Mouse (Mus musculus) macrophage (primary cell): ENCODE data around the gene Tmem131l. TPM values are rescaled to one million over a fixed set of nuclear protein-coding genes. Genes with fewer than 3 reads are reported as not detected.

ENCODE experiments used
- H3K27ac ChIP-seq: fragments of 350-480 bp; formaldehyde crosslinking; 2 replicates; pipeline ENCODE4 v1.9.0; 2021
- H3K36me3 ChIP-seq: fragments of 350-480 bp; formaldehyde crosslinking; 2 replicates; pipeline ENCODE4 v1.9.0; 2021; ENCODE audit errors: inconsistent target
- H3K4me3 ChIP-seq: fragments of 350-480 bp; formaldehyde crosslinking; 2 replicates; pipeline ENCODE4 v1.9.0; 2021; ENCODE audit errors: inconsistent target
- H3K79me2 ChIP-seq: fragments of 350-480 bp; formaldehyde crosslinking; 2 replicates; pipeline ENCODE4 v1.9.0; 2021; ENCODE audit errors: inconsistent target
- WGBS: methylation state at CpG from one replicate; pipeline ENCODE4 v1.1.7; 2026; ENCODE audit warnings: inconsistent platforms; ENCODE audit not compliant: missing documents; 5-methylcytosine and 5-hydroxymethylcytosine counted together
- polyA plus RNA-seq: library from polyadenylated mRNA; stranded (reverse); fragments of 250-400 nt; gene quantifications from 3 replicates; pipeline ENCODE4 v1.2.4, GENCODE M21; 2018; ENCODE audit warnings: inconsistent platforms

Tmem131l gene
- polyA plus RNA-seq, 1 experiment from 2014 or later = 12.6 TPM

DNA sequence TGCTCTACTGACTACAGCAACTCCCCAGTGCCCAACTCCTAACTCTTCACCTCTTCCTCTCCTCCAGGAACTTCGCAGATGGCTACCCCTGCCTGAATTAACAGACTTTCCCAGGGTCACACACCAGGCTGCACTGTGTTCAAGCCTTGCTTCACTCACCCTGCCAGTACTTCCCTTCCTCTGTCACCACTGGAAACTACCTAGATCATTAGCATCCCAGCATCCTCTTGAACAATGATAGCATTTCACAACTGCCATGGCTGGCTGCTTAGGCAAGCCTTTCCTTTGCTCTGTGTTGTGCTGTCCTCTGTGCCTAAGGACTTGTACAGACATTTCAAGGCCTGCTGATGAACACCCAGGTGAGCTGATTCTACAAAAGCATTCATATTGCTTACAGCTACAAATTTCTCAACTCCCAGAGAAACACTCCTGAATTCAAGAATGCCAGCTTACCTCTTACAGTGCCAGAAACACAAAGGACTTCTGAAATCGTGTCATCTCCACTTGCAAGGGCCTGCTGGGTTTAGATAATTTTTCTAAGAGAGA lies 23.5 kb upstream of the Tmem131l start:
- Histone ChIP-seq H3K27ac (no peak overlapping the region), H3K4me3 (no peak overlapping the region), H3K79me2 (no peaks in the 10 kb centered on the region), H3K36me3 (no peaks in the 10 kb centered on the region)
- WGBS = 84% methylated on average over 2 of the region's 2 CpGs

GRCm38 (mm10) chr3:84061523-84062453 lies 21.8 kb upstream of the Tmem131l start:
- 61% methylated on average over 13 of the region's 13 CpGs for WGBS
- H3K27ac ChIP-seq = no peak overlapping the region

GRCm38 (mm10) chr3:84060946-84061345 lies 21.0 kb upstream of the Tmem131l start:
- no peaks in the 10 kb centered on the region for H3K79me2 ChIP-seq
- WGBS = 94% methylated on average over 5 of the region's 5 CpGs
- H3K27ac ChIP-seq = no peak overlapping the region
- no peak overlapping the region for H3K4me3 ChIP-seq
- H3K36me3 ChIP-seq = no peaks in the 10 kb centered on the region

More at GRCm38 (mm10) chr3:84061523-84062453, 21.8 kb upstream of the Tmem131l start:
- Histone ChIP-seq H3K4me3 (no peak overlapping the region), H3K79me2 (no peaks in the 10 kb centered on the region), H3K36me3 (no peaks in the 10 kb centered on the region)

GRCm38 (mm10) chr3:84060128-84060527 lies 20.2 kb upstream of the Tmem131l start:
- Histone ChIP-seq H3K4me3 (no peak overlapping the region), H3K27ac (no peak overlapping the region), H3K36me3 (no peaks in the 10 kb centered on the region), H3K79me2 (no peaks in the 10 kb centered on the region)
- 91% methylated on average over 4 of the region's 4 CpGs for WGBS

DNA sequence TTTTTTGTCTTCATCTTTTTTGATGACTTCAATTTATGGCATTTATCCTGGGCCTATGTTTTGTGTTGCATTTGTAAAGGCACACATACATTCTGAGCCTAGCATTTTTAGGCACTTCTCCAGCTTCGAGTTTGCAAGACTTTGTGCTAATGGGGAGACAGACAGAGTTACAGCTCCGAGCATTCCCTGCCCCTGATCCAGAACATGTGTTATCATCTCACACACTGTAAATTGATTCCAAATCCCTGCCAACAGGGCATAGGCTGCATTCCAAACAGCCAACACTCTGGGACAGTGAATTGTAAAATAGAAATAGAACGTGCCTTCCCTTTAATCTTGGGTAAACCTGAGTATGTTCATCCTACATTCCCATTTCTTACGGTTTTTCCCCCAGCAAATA lies 19.7 kb upstream of the Tmem131l start:
- Histone ChIP-seq H3K27ac (no peak overlapping the region), H3K79me2 (no peaks in the 10 kb centered on the region), H3K36me3 (no peaks in the 10 kb centered on the region), H3K4me3 (no peak overlapping the region)
- WGBS = 99% methylated on average over 4 of the region's 4 CpGs

GRCm38 (mm10) chr3:84059261-84059660 lies 19.3 kb upstream of the Tmem131l start:
- Histone ChIP-seq H3K79me2 (no peaks in the 10 kb centered on the region), H3K27ac (no peak overlapping the region), H3K36me3 (no peaks in the 10 kb centered on the region), H3K4me3 (no peak overlapping the region)
- WGBS = 99% methylated on average over 13 of the region's 13 CpGs

- Histone ChIP-seq H3K36me3 (no peaks in the 10 kb centered on the region), H3K79me2 (no peaks in the 10 kb centered on the region), H3K4me3 (no peak overlapping the region), H3K27ac (no peak overlapping the region)
- WGBS = 85% methylated on average over 9 of the region's 9 CpGs
Observed at GRCm38 (mm10) chr3:84048729-84049175, 8.8 kb upstream of the Tmem131l start.

- Histone ChIP-seq H3K36me3 (no peaks in the 10 kb centered on the region), H3K4me3 (no peak overlapping the region), H3K79me2 (no peaks in the 10 kb centered on the region), H3K27ac (no peak overlapping the region)
- 64% methylated on average over 8 of the region's 8 CpGs for WGBS
Observed at GRCm38 (mm10) chr3:84046206-84046605, 6.2 kb upstream of the Tmem131l start.

DNA sequence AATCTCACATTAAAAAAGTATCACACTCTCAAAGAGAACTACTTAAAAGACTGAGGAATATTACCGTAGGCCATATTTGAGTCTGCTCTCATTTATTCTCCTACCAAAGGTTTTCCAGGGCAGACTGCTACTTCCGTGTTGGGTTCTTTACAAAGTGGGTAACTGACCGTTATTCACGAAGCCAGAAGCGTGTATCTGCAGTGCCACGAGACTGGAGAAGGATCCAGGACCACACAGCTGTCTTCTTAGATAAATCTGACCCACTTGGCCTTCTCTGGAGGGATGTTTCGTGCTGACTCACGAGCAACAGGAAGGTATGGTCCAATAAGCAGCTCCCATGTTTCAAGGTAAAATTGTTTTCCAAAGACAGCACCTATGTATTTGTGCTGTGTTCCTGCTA lies 1.8 kb upstream of the Tmem131l start:
- 75% methylated on average over 8 of the region's 8 CpGs for WGBS
- H3K27ac ChIP-seq = no peak overlapping the region
- no peak overlapping the region for H3K4me3 ChIP-seq
- no peaks in the 10 kb centered on the region for H3K36me3 ChIP-seq
- H3K79me2 ChIP-seq = peaks cover 21% of the 10 kb centered on the region; the same call in 1 of the 2 replicates

DNA sequence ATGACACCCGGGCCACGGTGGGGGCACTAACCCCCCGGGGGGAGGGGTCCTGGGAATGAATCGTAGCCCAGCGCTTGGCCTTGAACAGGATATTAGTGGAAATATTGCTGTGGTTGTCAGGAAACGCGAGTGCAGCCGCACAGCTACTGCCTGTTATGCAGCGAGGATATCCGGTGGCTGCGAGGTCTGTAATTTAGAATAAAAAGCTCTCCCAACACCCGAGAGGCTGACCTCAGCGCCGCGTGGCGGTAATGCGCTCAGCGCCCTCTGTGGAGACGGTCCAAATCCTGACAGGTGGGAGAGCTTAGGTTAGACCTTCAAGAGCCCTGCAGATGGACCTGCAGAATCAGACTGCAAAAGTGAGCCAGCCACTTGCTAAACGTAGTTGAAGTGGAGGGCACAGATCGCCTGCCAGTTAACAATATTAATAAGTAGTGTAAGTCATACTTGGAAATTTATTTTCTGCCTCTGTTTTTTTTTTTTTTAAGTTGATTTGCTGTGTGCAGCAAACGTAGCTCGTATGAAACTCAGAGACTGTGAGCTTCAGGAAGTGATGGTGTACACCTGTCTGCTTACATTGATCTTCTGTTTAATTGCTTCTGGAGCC lies 604 bp upstream of the Tmem131l start:
- Histone ChIP-seq H3K27ac (peak overlapping the region; percentile 46), H3K36me3 (no peaks in the 10 kb centered on the region), H3K4me3 (peak overlapping the region; percentile 36), H3K79me2 (peaks cover 33% of the 10 kb centered on the region; the same call in 1 of the 2 replicates)
- WGBS = 2% methylated on average over 23 of the region's 23 CpGs

- peak overlapping the region; percentile 31 for H3K27ac ChIP-seq
- no peaks in the 10 kb centered on the region for H3K36me3 ChIP-seq
- WGBS = under 1% methylated on average over 41 of the region's 42 CpGs
- peak overlapping the region; percentile 64 for H3K4me3 ChIP-seq
- H3K79me2 ChIP-seq = peaks cover 48% of the 10 kb centered on the region; the same call in 1 of the 2 replicates
Observed at GRCm38 (mm10) chr3:84038981-84039645, 862 bp downstream of the Tmem131l start.

DNA sequence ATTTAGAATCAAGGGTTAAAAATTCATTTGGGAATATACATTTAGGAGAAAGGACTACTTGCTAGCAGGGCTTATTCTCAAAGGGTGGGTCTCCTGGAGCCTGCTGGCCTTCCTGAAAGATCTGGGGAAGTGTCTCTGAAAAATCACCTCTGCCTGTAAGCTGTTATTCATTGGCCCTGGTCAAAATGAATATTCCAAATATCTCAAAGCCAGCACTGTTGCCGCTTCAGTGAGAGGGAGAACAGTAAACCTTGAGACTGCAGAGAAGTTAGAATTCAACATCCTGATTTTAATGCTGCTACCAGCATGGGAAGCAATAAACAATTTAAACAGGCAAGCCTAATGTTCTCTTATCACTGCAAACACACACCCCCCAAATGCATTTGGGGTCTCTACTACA lies 1.8 kb downstream of the Tmem131l start:
- WGBS = 53% methylated on average over 1 of the region's 1 CpGs
- no peak overlapping the region for H3K27ac ChIP-seq
- peaks cover 57% of the 10 kb centered on the region for H3K79me2 ChIP-seq
- no peaks in the 10 kb centered on the region for H3K36me3 ChIP-seq
- peak overlapping the region; percentile 64; the same call in 1 of the 2 replicates for H3K4me3 ChIP-seq

DNA sequence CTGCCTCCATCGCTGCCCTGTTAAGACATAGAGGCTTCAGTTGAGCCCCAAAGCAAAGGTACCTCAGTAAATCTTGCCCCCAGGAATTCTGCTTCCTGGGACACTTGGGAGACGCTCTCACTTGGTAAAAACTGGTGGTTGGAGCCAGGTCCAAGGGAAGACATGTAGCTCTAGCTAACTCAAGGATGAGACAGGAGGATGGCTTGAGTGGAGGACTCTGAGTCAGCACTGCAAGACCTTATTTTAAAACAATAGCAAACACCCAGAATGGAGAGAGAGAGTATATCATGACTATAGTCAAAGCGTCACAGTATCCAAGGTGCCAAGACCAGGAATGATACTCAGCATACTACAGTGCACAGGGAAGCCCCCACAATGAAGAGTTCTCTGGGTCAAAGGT lies 2.4 kb downstream of the Tmem131l start:
- no peaks in the 10 kb centered on the region for H3K36me3 ChIP-seq
- peaks cover 63% of the 10 kb centered on the region for H3K79me2 ChIP-seq
- 79% methylated on average over 3 of the region's 3 CpGs for WGBS
- H3K27ac ChIP-seq = no peak overlapping the region
- H3K4me3 ChIP-seq = no peak overlapping the region

- WGBS = 3% methylated on average over 4 of the region's 4 CpGs
Observed at GRCm38 (mm10) chr3:84036866-84037265, 3.1 kb downstream of the Tmem131l start.

More at GRCm38 (mm10) chr3:84036866-84037265, 3.1 kb downstream of the Tmem131l start:
- Histone ChIP-seq H3K4me3 (no peak overlapping the region), H3K27ac (no peak overlapping the region), H3K79me2 (peaks cover 69% of the 10 kb centered on the region), H3K36me3 (no peaks in the 10 kb centered on the region)
